In genomic region chr4:133969114-133969770, GRCm38 (mm10) we compare ENCODE assay signal across 8 mouse cellular contexts. TPM values are rescaled to one million over a fixed set of nuclear protein-coding genes. Genes with fewer than 3 reads are reported as not detected.
DNase-seq lines count a peak whose midpoint lies in the region; ATAC-seq and TF ChIP-seq lines count a peak whose summit lies in the region.

No protein-coding gene starts in this region.

- intact Hi-C loops in heart, postnatal 10 days (cut with DNase I) = loop anchor here (5.0 kb wide), 1 partner anchor 297 kb away; the partner anchor contains the start of gene Pigv

- peak overlapping the region; percentile 99; the same call in 1 of the 2 replicates for H3K27ac ChIP-seq in heart, embryonic 13.5 days (replicated peaks)
- peak overlapping the region; percentile 99 for H3K27ac ChIP-seq in forebrain, postnatal 0 days (ENCODE audit: low read depth, low read length)
- H3K27ac ChIP-seq in midbrain, embryonic 11.5 days (ENCODE audit: low read depth, low read length) = peak overlapping the region; percentile 98

- TF ChIP-seq CTCF in forebrain, postnatal 0 days (IDR thresholded peaks at IDR 0.05; ENCODE audit: low read depth) = no peak

- WGBS in heart, embryonic 13.5 days = 50% methylated on average over 8 of the region's 8 CpGs
- WGBS in forebrain, postnatal 0 days = 23% methylated on average over 8 of the region's 8 CpGs
- 63% methylated on average over 8 of the region's 8 CpGs for WGBS in midbrain, embryonic 11.5 days

- peaks cover 26% of the 10 kb centered on the region for H3K4me1 ChIP-seq in heart, embryonic 13.5 days
- peaks cover 29% of the 10 kb centered on the region for H3K4me1 ChIP-seq in forebrain, postnatal 0 days (ENCODE audit: insufficient read depth)
- peaks cover 31% of the 10 kb centered on the region for H3K4me1 ChIP-seq in midbrain, embryonic 11.5 days (ENCODE audit: control insufficient read depth, insufficient read depth, low read length)

- H3K36me3 ChIP-seq in heart, embryonic 13.5 days = peaks cover 57% of the 10 kb centered on the region
- peaks cover 13% of the 10 kb centered on the region for H3K36me3 ChIP-seq in forebrain, postnatal 0 days (ENCODE audit: insufficient read depth)
- H3K36me3 ChIP-seq in midbrain, embryonic 11.5 days (ENCODE audit: control insufficient read depth, insufficient read depth, low read length) = peaks cover 8% of the 10 kb centered on the region; the same call in 1 of the 2 replicates

- H3K4me3 ChIP-seq in heart, embryonic 13.5 days = no peak overlapping the region
- no peak overlapping the region for H3K4me3 ChIP-seq in forebrain, postnatal 0 days (ENCODE audit: low read depth, low read length)
- H3K4me3 ChIP-seq in midbrain, embryonic 11.5 days (ENCODE audit: low read depth, low read length) = no peak overlapping the region

- H3K9ac ChIP-seq in heart, embryonic 13.5 days = peak overlapping the region; percentile 98
- no peak overlapping the region; the same call in 1 of the 2 replicates for H3K9ac ChIP-seq in forebrain, postnatal 0 days
- H3K9ac ChIP-seq in midbrain, embryonic 11.5 days (ENCODE audit: low read length) = peak overlapping the region; percentile 98; the same call in 1 of the 2 replicates

- H3K27me3 ChIP-seq in heart, embryonic 13.5 days (replicated peaks) = no peaks in the 10 kb centered on the region
- no peaks in the 10 kb centered on the region for H3K27me3 ChIP-seq in forebrain, postnatal 0 days (ENCODE audit: insufficient read depth, low read length)
- H3K27me3 ChIP-seq in midbrain, embryonic 11.5 days (ENCODE audit: control insufficient read depth, insufficient read depth, low read length) = no peaks in the 10 kb centered on the region

- no peaks in the 10 kb centered on the region for H3K9me3 ChIP-seq in heart, embryonic 13.5 days
- H3K9me3 ChIP-seq in forebrain, postnatal 0 days (ENCODE audit: low read length) = no peaks in the 10 kb centered on the region
- no peaks in the 10 kb centered on the region for H3K9me3 ChIP-seq in midbrain, embryonic 11.5 days (ENCODE audit: control insufficient read depth, low read length)

- DNase-seq in heart, postnatal 10 days = no peak
- peak; percentile 37 for DNase-seq in brain, adult 2 months (ENCODE audit: low read depth, low spot score)
- peak; percentile 68 for DNase-seq in forebrain, postnatal 0 days
- DNase-seq in midbrain, embryonic 11.5 days (ENCODE audit: low spot score, missing footprints) = peak; percentile 89
- DNase-seq in yolk sac, embryonic 10.5 days (ENCODE audit: low spot score) = no peak
- no peak for DNase-seq in lung, postnatal 25 days (ENCODE audit: low spot score)

- no peak for ATAC-seq in heart, embryonic 13.5 days (ENCODE audit: extremely low read depth, insufficient number of reproducible peaks, low FRiP score, low TSS enrichment)
- no peak for ATAC-seq in forebrain, postnatal 0 days
- ATAC-seq in midbrain, embryonic 11.5 days (ENCODE audit: low FRiP score) = no peak
- ATAC-seq in activated CD4-positive, CD25-positive, alpha-beta regulatory T cell, adult 4 months = no peak

- H3K4me2 ChIP-seq in heart, embryonic 13.5 days = peak overlapping the region; percentile 96
- H3K4me2 ChIP-seq in forebrain, postnatal 0 days (ENCODE audit: low read depth) = peak overlapping the region; percentile 99
- H3K4me2 ChIP-seq in midbrain, embryonic 11.5 days = peak overlapping the region; percentile 99

RNA-seq across cellular contexts. Expression of gene Hmgn2, which starts 0.8 kb away (rescaled TPM):
- 1,526 and 1,676 TPM in 2 replicates for polyA plus RNA-seq in heart, embryonic 13.5 days (2015; fragmentation: Nextera tagmentation; extraction: Ambion mirVana)
- 100 to 1,000 TPM; 254 to 266 TPM for total RNA-seq in heart, postnatal 10 days (2021)
- 377 and 408 TPM in 2 replicates for total RNA-seq in forebrain, postnatal 0 days (2014; rRNA removed)
- 1,226 and 1,340 TPM in 2 replicates for polyA plus RNA-seq in forebrain, postnatal 0 days (2015; fragmentation: Nextera tagmentation; extraction: Ambion mirVana)
- 4,130 and 4,246 TPM in 2 replicates for polyA plus RNA-seq in midbrain, embryonic 11.5 days (2014; fragmentation: Nextera tagmentation; extraction: Ambion mirVana)
- polyA plus RNA-seq in activated CD4-positive, CD25-positive, alpha-beta regulatory T cell, adult 4 months (2017; shearing (Covaris generic)) = 100 to 1,000 TPM; 478 to 642 TPM

RNA-seq across cellular contexts. Expression of gene Dhdds, which starts 31.5 kb away (rescaled TPM):
- polyA plus RNA-seq in heart, embryonic 13.5 days (2015; fragmentation: Nextera tagmentation; extraction: Ambion mirVana) = 31.0 and 33.6 TPM in 2 replicates
- total RNA-seq in heart, postnatal 10 days (2021) = 10 to 100 TPM; 31.4 to 33.9 TPM
- total RNA-seq in forebrain, postnatal 0 days (2014; rRNA removed) = 40.2 and 42.0 TPM in 2 replicates
- 39.8 and 43.5 TPM in 2 replicates for polyA plus RNA-seq in forebrain, postnatal 0 days (2015; fragmentation: Nextera tagmentation; extraction: Ambion mirVana)
- polyA plus RNA-seq in midbrain, embryonic 11.5 days (2014; fragmentation: Nextera tagmentation; extraction: Ambion mirVana) = 38.9 and 42.4 TPM in 2 replicates
- 10 to 100 TPM; 16.7 to 20.0 TPM for polyA plus RNA-seq in activated CD4-positive, CD25-positive, alpha-beta regulatory T cell, adult 4 months (2017; shearing (Covaris generic))

RNA-seq across cellular contexts. Expression of gene Lin28a, which starts 49.4 kb away (rescaled TPM):
- polyA plus RNA-seq in heart, embryonic 13.5 days (2015; fragmentation: Nextera tagmentation; extraction: Ambion mirVana) = 0.25 and 0.27 TPM in 2 replicates
- total RNA-seq in heart, postnatal 10 days (2021) = not detected
- total RNA-seq in forebrain, postnatal 0 days (2014; rRNA removed) = 0.05 TPM in 1 of 2 replicates, not detected in the other
- not detected in 2 replicates for polyA plus RNA-seq in forebrain, postnatal 0 days (2015; fragmentation: Nextera tagmentation; extraction: Ambion mirVana)
- 4.7 and 5.6 TPM in 2 replicates for polyA plus RNA-seq in midbrain, embryonic 11.5 days (2014; fragmentation: Nextera tagmentation; extraction: Ambion mirVana)
- polyA plus RNA-seq in activated CD4-positive, CD25-positive, alpha-beta regulatory T cell, adult 4 months (2017; shearing (Covaris generic)) = not detected

Comparison
In these comparisons a context has a peak if more than half of its experiments do, and no peak if none do; other contexts are left out.
1. DNase-seq: peak in brain, adult 2 months (single experiment), forebrain, postnatal 0 days (single experiment) and midbrain, embryonic 11.5 days (single experiment); none in heart, postnatal 10 days (0 of 2), yolk sac, embryonic 10.5 days (single experiment) and lung, postnatal 25 days (single experiment).
2. Peak in every context shown above with its lines, with median percentiles within 50 percentile points of each other: H3K27ac ChIP-seq and H3K4me2 ChIP-seq.